Mouse (Mus musculus): ENCODE results near the gene Prok1.

The Prok1 gene

GRCm38 (mm10) chr3:107239607-107240006 lies at the start of gene Prok1:
Gene Prok1 (minus strand): TSS chr3:107239707.
- no peak for DNase-seq (ENCODE audit: low spot score)

GRCm38 (mm10) chr3:107287346-107287745 lies 47.8 kb upstream of the Prok1 start:
- no peak for DNase-seq (ENCODE audit: low spot score)

GRCm38 (mm10) chr3:107286123-107286522 lies 46.6 kb upstream of the Prok1 start:
- DNase-seq (ENCODE audit: low spot score): no peak

GRCm38 (mm10) chr3:107278479-107279269 lies 39.2 kb upstream of the Prok1 start, which contains the start of gene Lamtor5:
Gene Lamtor5 (plus strand): TSS chr3:107278858.
- peak; percentile 88 for DNase-seq (ENCODE audit: low spot score)

- no peak for DNase-seq (ENCODE audit: low spot score)
These were observed 37.1 kb upstream of the Prok1 start for GRCm38 (mm10) chr3:107276626-107277025.

- DNase-seq (ENCODE audit: low spot score): no peak
These were observed 36.5 kb upstream of the Prok1 start for GRCm38 (mm10) chr3:107275996-107276395.

GRCm38 (mm10) chr3:107275351-107275750 lies 35.8 kb upstream of the Prok1 start:
- DNase-seq (ENCODE audit: low spot score): no peak

- DNase-seq (ENCODE audit: low spot score): peak; percentile 30
These were observed 34.3 kb upstream of the Prok1 start for GRCm38 (mm10) chr3:107273820-107274219.

GRCm38 (mm10) chr3:107272433-107272832 lies 32.9 kb upstream of the Prok1 start:
- no peak for DNase-seq (ENCODE audit: low spot score)

GRCm38 (mm10) chr3:107266814-107267345 lies 27.4 kb upstream of the Prok1 start:
- no peak for DNase-seq (ENCODE audit: low spot score)

- no peak for DNase-seq (ENCODE audit: low spot score)
These were observed 22.3 kb upstream of the Prok1 start for GRCm38 (mm10) chr3:107261851-107262165.

- DNase-seq (ENCODE audit: low spot score): no peak
These were observed 21.7 kb upstream of the Prok1 start for GRCm38 (mm10) chr3:107260956-107261850.

- DNase-seq (ENCODE audit: low spot score): no peak
These were observed 18.4 kb upstream of the Prok1 start for GRCm38 (mm10) chr3:107257924-107258323.

- DNase-seq (ENCODE audit: low spot score): no peak
These were observed 17.2 kb upstream of the Prok1 start for GRCm38 (mm10) chr3:107256724-107257123.

- DNase-seq (ENCODE audit: low spot score): no peak
These were observed 16.5 kb upstream of the Prok1 start for GRCm38 (mm10) chr3:107255992-107256391.

GRCm38 (mm10) chr3:107253925-107254324 lies 14.4 kb upstream of the Prok1 start:
- no peak for DNase-seq (ENCODE audit: low spot score)

GRCm38 (mm10) chr3:107252035-107252434 lies 12.5 kb upstream of the Prok1 start:
- no peak for DNase-seq (ENCODE audit: low spot score)

- DNase-seq (ENCODE audit: low spot score): no peak
These were observed 10.8 kb upstream of the Prok1 start for GRCm38 (mm10) chr3:107250320-107250719.

GRCm38 (mm10) chr3:107249042-107249441 lies 9.5 kb upstream of the Prok1 start:
- no peak for DNase-seq (ENCODE audit: low spot score)

GRCm38 (mm10) chr3:107246876-107247275 lies 7.4 kb upstream of the Prok1 start:
- no peak for DNase-seq (ENCODE audit: low spot score)

- no peak for DNase-seq (ENCODE audit: low spot score)
These were observed 2.0 kb upstream of the Prok1 start for GRCm38 (mm10) chr3:107241389-107242094.

GRCm38 (mm10) chr3:107238471-107238980 lies 981 bp downstream of the Prok1 start:
- DNase-seq (ENCODE audit: low spot score): no peak
